Mouse (Mus musculus): Measurements from ENCODE around the gene Mgat4b.

GRCm38 (mm10) chr11:50228772-50229171 lies 18.1 kb downstream of the Mgat4b start:
- no peak for TF ChIP-seq MAFK (IDR thresholded peaks at IDR 0.05; ENCODE audit: insufficient read depth, low read depth, low read length)
- no peak for TF ChIP-seq ZNF384 (IDR thresholded peaks at IDR 0.05; ENCODE audit: low read depth, low read length)
- no peak for TF ChIP-seq CHD2 (IDR thresholded peaks at IDR 0.05; ENCODE audit: low read depth, low read length)
- no peak for TF ChIP-seq ZC3H11A (IDR thresholded peaks at IDR 0.05; ENCODE audit: borderline replicate concordance, low read depth, low read length)
- TF ChIP-seq HCFC1 (IDR thresholded peaks at IDR 0.05; ENCODE audit: borderline replicate concordance, insufficient read depth, low read length) = no peak
